Mouse (Mus musculus) urinary bladder, postnatal 25 days (tissue): ENCODE data around the gene Ins2.

Source experiments
- DNase-seq: peaks from one replicate; pipeline ENCODE4 v3.0.0; 2022; ENCODE audit warnings: low spot score

Ins2 gene

GRCm38 (mm10) chr7:142743281-142743680 lies at the start of gene Ins2:
Gene Ins2, minus strand, starts transcription at chr7:142743381.
- DNase-seq: no peak

- no peak for DNase-seq
Measured at GRCm38 (mm10) chr7:142792650-142793275, 49.6 kb upstream of the Ins2 start.

GRCm38 (mm10) chr7:142789667-142790066 lies 46.5 kb upstream of the Ins2 start:
- no peak for DNase-seq

- DNase-seq: no peak
Measured at GRCm38 (mm10) chr7:142737772-142738171, 5.4 kb downstream of the Ins2 start.

GRCm38 (mm10) chr7:142736943-142737490 lies 6.2 kb downstream of the Ins2 start:
- DNase-seq: no peak

- no peak for DNase-seq
Measured at GRCm38 (mm10) chr7:142725973-142726372, 17.2 kb downstream of the Ins2 start.

- peak; percentile 22 for DNase-seq
Measured at GRCm38 (mm10) chr7:142720725-142721124, 22.5 kb downstream of the Ins2 start.

GRCm38 (mm10) chr7:142714783-142715498 lies 28.2 kb downstream of the Ins2 start:
- DNase-seq: peak; percentile 14

- no peak for DNase-seq
Measured at GRCm38 (mm10) chr7:142706873-142707272, 36.3 kb downstream of the Ins2 start.

GRCm38 (mm10) chr7:142699334-142699860 lies 43.8 kb downstream of the Ins2 start:
- no peak for DNase-seq

GRCm38 (mm10) chr7:142678611-142679010 lies 64.6 kb downstream of the Ins2 start:
- DNase-seq: no peak

GRCm38 (mm10) chr7:142675644-142676043 lies 67.5 kb downstream of the Ins2 start:
- peak; percentile 26 for DNase-seq

GRCm38 (mm10) chr7:142675141-142675540 lies 68.0 kb downstream of the Ins2 start:
- no peak for DNase-seq

- peak; percentile 33 for DNase-seq
Measured at GRCm38 (mm10) chr7:142672120-142672519, 71.1 kb downstream of the Ins2 start.

GRCm38 (mm10) chr7:142671067-142671466 lies 72.1 kb downstream of the Ins2 start:
- no peak for DNase-seq

- DNase-seq: no peak
Measured at GRCm38 (mm10) chr7:142669751-142670625, 73.2 kb downstream of the Ins2 start, which contains the start of gene Gm49394. Gene Gm49394, minus strand, starts transcription at chr7:142669942.

- DNase-seq: no peak
Measured at GRCm38 (mm10) chr7:142668328-142668727, 74.9 kb downstream of the Ins2 start.

- no peak for DNase-seq
Measured at GRCm38 (mm10) chr7:142667521-142667920, 75.7 kb downstream of the Ins2 start.

GRCm38 (mm10) chr7:142666659-142667058 lies 76.5 kb downstream of the Ins2 start, which contains the start of gene Igf2:
Gene Igf2, minus strand, starts transcription at chr7:142666816.
- DNase-seq: no peak

GRCm38 (mm10) chr7:142666109-142666508 lies 77.1 kb downstream of the Ins2 start:
- DNase-seq: no peak

- DNase-seq: no peak
Measured at GRCm38 (mm10) chr7:142665364-142665763, 77.8 kb downstream of the Ins2 start.

GRCm38 (mm10) chr7:142664465-142665029 lies 78.6 kb downstream of the Ins2 start:
- no peak for DNase-seq
